Comparison of ENCODE assay signal across 8 mouse cellular contexts in the genomic region with DNA sequence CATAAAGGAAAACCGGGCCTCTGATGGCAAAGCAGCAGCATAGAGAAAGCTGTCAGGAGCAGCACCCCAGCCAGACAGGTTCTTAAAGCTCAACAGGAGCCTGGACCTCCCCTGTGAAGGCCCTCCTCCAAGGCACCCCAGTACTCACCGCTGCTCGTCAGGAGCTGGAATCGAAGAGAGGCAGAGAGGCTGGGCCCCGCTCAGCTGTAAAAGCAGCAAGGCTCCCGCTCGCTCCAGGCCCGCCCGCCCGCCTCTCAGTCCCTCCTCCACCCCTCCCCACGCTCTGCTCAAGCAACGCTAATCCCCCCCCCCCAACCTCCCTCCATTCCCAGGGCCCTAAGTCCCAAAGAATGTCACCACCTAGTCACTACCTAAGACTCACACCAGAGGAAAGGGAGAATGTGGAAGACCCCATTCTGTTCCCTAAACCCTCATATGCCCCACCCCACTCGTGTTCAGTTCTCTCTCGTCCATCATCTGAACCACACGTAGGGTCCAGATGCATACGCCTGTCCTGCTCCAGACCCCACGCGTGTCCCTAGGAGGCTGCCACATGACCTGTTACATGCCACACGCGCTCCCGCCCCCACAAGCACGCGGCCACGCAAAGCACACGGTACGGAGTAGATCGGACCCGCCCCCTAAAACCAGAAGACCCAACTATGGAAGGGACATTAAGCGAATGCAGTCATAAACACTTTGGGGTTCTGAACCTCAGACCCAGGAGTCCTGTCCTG. TPM values are rescaled to one million over a fixed set of nuclear protein-coding genes. Genes with fewer than 3 reads are reported as not detected.
DNase-seq lines count a peak whose midpoint lies in the region; ATAC-seq lines count a peak whose summit lies in the region.

No protein-coding gene starts in this region.

- 6% methylated on average over 29 of the region's 29 CpGs for WGBS in heart, embryonic 15.5 days
- 3% methylated on average over 28 of the region's 29 CpGs for WGBS in forebrain, embryonic 14.5 days
- WGBS in midbrain, embryonic 12.5 days = 3% methylated on average over 25 of the region's 29 CpGs

- no peak overlapping the region for H3K27ac ChIP-seq in heart, embryonic 15.5 days
- peak overlapping the region; percentile 96; the same call in 1 of the 2 replicates for H3K27ac ChIP-seq in forebrain, embryonic 14.5 days (ENCODE audit: low read depth, low read length)
- H3K27ac ChIP-seq in midbrain, embryonic 12.5 days (replicated peaks) = peak overlapping the region; percentile 96

- H3K4me2 ChIP-seq in heart, embryonic 15.5 days = 0 out of 2 replicates have a peak overlapping the region, but pooled peaks have one; percentile 93
- H3K4me2 ChIP-seq in forebrain, embryonic 14.5 days (ENCODE audit: low read length) = peak overlapping the region; percentile 100
- peak overlapping the region; percentile 98 for H3K4me2 ChIP-seq in midbrain, embryonic 12.5 days (replicated peaks)

- H3K27me3 ChIP-seq in heart, embryonic 15.5 days = peaks cover 63% of the 10 kb centered on the region
- no peaks in the 10 kb centered on the region; the same call in 1 of the 2 replicates for H3K27me3 ChIP-seq in forebrain, embryonic 14.5 days (replicated peaks; ENCODE audit: control insufficient read depth, insufficient read depth, low read length)
- H3K27me3 ChIP-seq in midbrain, embryonic 12.5 days = peaks cover 59% of the 10 kb centered on the region

- no peak overlapping the region for H3K4me3 ChIP-seq in heart, embryonic 15.5 days
- peak overlapping the region; percentile 68 for H3K4me3 ChIP-seq in forebrain, embryonic 14.5 days (ENCODE audit: low read depth, low read length)
- peak overlapping the region; percentile 75 for H3K4me3 ChIP-seq in midbrain, embryonic 12.5 days

- peaks cover 5% of the 10 kb centered on the region; the same call in 1 of the 2 replicates for H3K36me3 ChIP-seq in heart, embryonic 15.5 days
- peaks cover 12% of the 10 kb centered on the region for H3K36me3 ChIP-seq in forebrain, embryonic 14.5 days (ENCODE audit: control insufficient read depth, insufficient read depth, low read length)
- H3K36me3 ChIP-seq in midbrain, embryonic 12.5 days = peaks cover 11% of the 10 kb centered on the region

- no peak overlapping the region for H3K9ac ChIP-seq in heart, embryonic 15.5 days
- peak overlapping the region; percentile 77 for H3K9ac ChIP-seq in forebrain, embryonic 14.5 days (ENCODE audit: low read length)
- H3K9ac ChIP-seq in midbrain, embryonic 12.5 days (replicated peaks) = peak overlapping the region; percentile 56

- ATAC-seq in heart, embryonic 15.5 days (replicated peaks; ENCODE audit: insufficient number of reproducible peaks, insufficient read depth, low FRiP score, low read depth) = no peak
- ATAC-seq in forebrain, embryonic 14.5 days = no peak
- ATAC-seq in midbrain, embryonic 12.5 days (ENCODE audit: low FRiP score, low read depth) = no peak

- no peaks in the 10 kb centered on the region for H3K9me3 ChIP-seq in heart, embryonic 15.5 days (replicated peaks)
- no peaks in the 10 kb centered on the region for H3K9me3 ChIP-seq in forebrain, embryonic 14.5 days (replicated peaks; ENCODE audit: control insufficient read depth, low read length)
- H3K9me3 ChIP-seq in midbrain, embryonic 12.5 days = no peaks in the 10 kb centered on the region

- peaks cover 34% of the 10 kb centered on the region for H3K4me1 ChIP-seq in heart, embryonic 15.5 days (replicated peaks)
- H3K4me1 ChIP-seq in forebrain, embryonic 14.5 days (ENCODE audit: control insufficient read depth, insufficient read depth, low read length) = peaks cover 47% of the 10 kb centered on the region
- peaks cover 64% of the 10 kb centered on the region for H3K4me1 ChIP-seq in midbrain, embryonic 12.5 days

- no peak for DNase-seq in heart, postnatal 4 days
- DNase-seq in brain, adult 2 months (ENCODE audit: low read depth, low spot score) = peak; percentile 79
- DNase-seq in forebrain, embryonic 14.5 days (ENCODE audit: low spot score) = no peak
- DNase-seq in ovary, postnatal 14 days (ENCODE audit: low spot score) = no peak
- no peak for DNase-seq in lung, postnatal 14 days
- no peak for DNase-seq in gastrocnemius, postnatal 10 days

RNA-seq across cellular contexts. Expression of a gene that starts 0.8 kb away (rescaled TPM):
- 4.5 and 6.8 TPM in 2 replicates for polyA plus RNA-seq in heart, embryonic 15.5 days (2015; fragmentation: Nextera tagmentation; extraction: Ambion mirVana)
- 1 to 10 TPM; 1.7 to 2.1 TPM for total RNA-seq in heart, postnatal 4 days (2021)
- polyA plus RNA-seq in forebrain, embryonic 14.5 days (2014; fragmentation: Nextera tagmentation; extraction: Ambion mirVana) = 68.7 and 83.0 TPM in 2 replicates
- 31.4 and 31.9 TPM in 2 replicates for polyA plus RNA-seq in midbrain, embryonic 12.5 days (2016; fragmentation: Nextera tagmentation; extraction: Ambion mirVana)
- total RNA-seq in gastrocnemius, postnatal 10 days (2021) = 1 to 10 TPM; 2.2 to 2.6 TPM

RNA-seq across cellular contexts. Expression of a gene that starts 1.8 kb away (rescaled TPM):
- 10.5 and 11.4 TPM in 2 replicates for polyA plus RNA-seq in heart, embryonic 15.5 days (2015; fragmentation: Nextera tagmentation; extraction: Ambion mirVana)
- total RNA-seq in heart, postnatal 4 days (2021) = 1 to 10 TPM; 5.5 to 7.2 TPM
- 42.6 and 43.1 TPM in 2 replicates for polyA plus RNA-seq in forebrain, embryonic 14.5 days (2014; fragmentation: Nextera tagmentation; extraction: Ambion mirVana)
- 27.6 and 32.6 TPM in 2 replicates for polyA plus RNA-seq in midbrain, embryonic 12.5 days (2016; fragmentation: Nextera tagmentation; extraction: Ambion mirVana)
- total RNA-seq in gastrocnemius, postnatal 10 days (2021) = 1 to 10 TPM; 2.7 to 3.7 TPM

RNA-seq across cellular contexts. Expression of a gene that starts 12.3 kb away (rescaled TPM):
- polyA plus RNA-seq in heart, embryonic 15.5 days (2015; fragmentation: Nextera tagmentation; extraction: Ambion mirVana) = 118 and 139 TPM in 2 replicates
- 100 to 1,000 TPM in 1 of 2 experiments, 10 to 100 TPM in 1; 98.8 to 108 TPM for total RNA-seq in heart, postnatal 4 days (2021)
- 402 and 405 TPM in 2 replicates for polyA plus RNA-seq in forebrain, embryonic 14.5 days (2014; fragmentation: Nextera tagmentation; extraction: Ambion mirVana)
- polyA plus RNA-seq in midbrain, embryonic 12.5 days (2016; fragmentation: Nextera tagmentation; extraction: Ambion mirVana) = 228 and 237 TPM in 2 replicates
- total RNA-seq in gastrocnemius, postnatal 10 days (2021) = 10 to 100 TPM; 88.3 TPM

RNA-seq across cellular contexts. Expression of a gene that starts 14.7 kb away (rescaled TPM):
- polyA plus RNA-seq in heart, embryonic 15.5 days (2015; fragmentation: Nextera tagmentation; extraction: Ambion mirVana) = 4.1 and 7.5 TPM in 2 replicates
- total RNA-seq in heart, postnatal 4 days (2021) = 1 to 10 TPM; 3.1 to 4.2 TPM
- polyA plus RNA-seq in forebrain, embryonic 14.5 days (2014; fragmentation: Nextera tagmentation; extraction: Ambion mirVana) = 7.2 TPM in 2 replicates
- 6.5 and 7.1 TPM in 2 replicates for polyA plus RNA-seq in midbrain, embryonic 12.5 days (2016; fragmentation: Nextera tagmentation; extraction: Ambion mirVana)
- total RNA-seq in gastrocnemius, postnatal 10 days (2021) = 1 to 10 TPM; 1.2 to 1.5 TPM

RNA-seq across cellular contexts. Expression of a gene that starts 22.1 kb away (rescaled TPM):
- 7.7 and 13.5 TPM in 2 replicates for polyA plus RNA-seq in heart, embryonic 15.5 days (2015; fragmentation: Nextera tagmentation; extraction: Ambion mirVana)
- 10 to 100 TPM; 15.1 to 15.2 TPM for total RNA-seq in heart, postnatal 4 days (2021)
- polyA plus RNA-seq in forebrain, embryonic 14.5 days (2014; fragmentation: Nextera tagmentation; extraction: Ambion mirVana) = 1.4 and 1.6 TPM in 2 replicates
- polyA plus RNA-seq in midbrain, embryonic 12.5 days (2016; fragmentation: Nextera tagmentation; extraction: Ambion mirVana) = 3.6 and 4.2 TPM in 2 replicates
- 10 to 100 TPM; 10.4 to 14.3 TPM for total RNA-seq in gastrocnemius, postnatal 10 days (2021)
